Mouse (Mus musculus): ENCODE data around the gene Megf6.

Gene Megf6

DNA sequence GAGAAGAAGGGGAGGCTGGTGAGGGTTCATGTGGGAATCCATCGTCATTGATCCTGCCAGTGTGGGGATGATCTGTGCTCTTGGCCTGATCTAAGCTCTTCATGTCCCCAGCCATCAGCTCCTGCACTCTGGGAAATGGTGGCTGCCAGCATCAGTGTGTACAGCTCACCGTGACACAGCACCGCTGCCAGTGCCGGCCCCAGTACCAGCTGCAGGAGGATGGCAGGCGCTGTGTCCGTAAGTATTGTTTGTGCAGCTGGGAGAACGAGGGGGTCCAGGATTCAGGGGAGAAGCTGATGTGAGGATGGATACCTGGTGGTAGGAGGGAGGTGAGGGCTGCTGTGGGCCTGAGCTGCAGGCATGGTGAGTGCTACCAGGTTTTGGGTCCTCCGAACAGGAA lies 78.8 kb downstream of the Megf6 start:
- DNase-seq (ENCODE audit: low spot score in 2 of 2) = no peak

DNA sequence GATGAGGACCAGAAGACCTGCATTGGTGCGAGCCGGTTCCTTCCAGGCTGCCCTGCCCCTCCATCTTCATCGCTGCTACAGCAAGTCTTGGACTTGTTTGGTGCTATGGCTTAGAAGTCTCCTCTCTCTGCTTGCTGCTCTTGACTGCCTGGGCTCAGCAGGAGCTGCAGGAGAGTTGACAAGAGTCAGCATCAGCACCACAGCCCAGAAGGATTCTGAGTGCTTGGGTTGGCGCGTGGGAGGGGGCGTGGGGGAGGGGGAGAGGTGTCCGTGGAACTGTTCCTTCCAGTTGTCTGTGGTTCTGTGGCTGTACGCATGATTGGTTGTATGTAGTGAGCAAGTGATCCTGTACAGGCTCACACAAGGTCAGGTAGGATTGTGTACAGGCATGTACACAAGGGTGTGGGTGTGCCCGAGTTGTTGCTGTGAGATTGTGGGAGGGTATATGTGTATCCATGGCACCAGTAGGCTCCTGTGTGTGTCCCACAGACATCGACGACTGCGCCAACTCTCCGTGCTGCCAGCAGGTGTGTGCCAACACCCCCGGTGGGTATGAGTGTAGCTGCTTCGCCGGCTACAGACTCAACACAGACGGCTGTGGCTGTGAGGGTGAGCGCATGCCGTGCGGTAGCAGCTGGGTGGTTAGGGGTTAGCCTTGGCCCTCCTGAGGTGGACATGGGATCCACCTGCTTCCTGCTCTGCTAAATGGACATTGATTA lies 82.2 kb downstream of the Megf6 start:
- DNase-seq (ENCODE audit: low spot score in 2 of 2) = peak in 1 of 2 experiments; percentile 33

DNA sequence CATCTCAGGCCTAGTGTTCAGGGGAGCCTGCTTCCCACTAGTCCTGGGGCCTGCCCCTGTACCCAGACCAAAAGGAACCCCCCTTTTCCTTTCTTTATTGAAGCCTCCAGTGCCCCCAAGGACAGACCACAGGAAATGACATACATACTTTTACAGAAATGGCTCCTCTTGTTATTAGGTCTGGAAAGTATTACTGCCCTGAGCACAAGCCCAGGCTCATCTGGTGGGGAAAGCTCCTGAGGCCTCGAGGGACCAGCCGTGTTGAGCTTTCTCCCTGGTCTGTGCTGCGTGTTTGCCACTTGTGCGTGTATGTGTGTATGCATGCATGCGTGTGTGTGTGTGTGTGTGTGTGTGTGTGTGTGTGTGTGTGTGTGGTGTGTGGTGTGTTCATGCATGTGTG lies 90.2 kb downstream of the Megf6 start:
- DNase-seq (ENCODE audit: low spot score in 2 of 2) = no peak

DNA sequence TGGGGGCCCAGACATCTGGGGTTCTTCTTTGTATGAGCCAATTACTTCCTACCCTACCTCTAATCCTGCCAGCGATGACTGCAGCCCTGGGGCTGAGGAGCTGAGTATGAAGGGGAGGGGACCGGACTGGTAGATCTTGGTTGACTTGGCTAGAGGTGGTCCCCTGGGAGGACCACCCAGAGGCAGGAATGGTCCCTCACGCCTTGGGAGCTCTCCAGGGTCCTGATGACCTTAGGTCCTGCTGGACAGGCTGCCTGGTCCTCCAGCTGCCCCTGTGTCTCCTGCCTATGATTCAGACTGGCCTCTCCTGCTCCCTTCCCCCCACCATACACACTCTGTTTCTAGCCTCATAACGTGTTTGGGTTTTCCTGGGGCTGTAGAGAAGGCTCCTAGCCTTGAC lies 91.5 kb downstream of the Megf6 start:
- no peak for DNase-seq (ENCODE audit: low spot score in 2 of 2)

DNA sequence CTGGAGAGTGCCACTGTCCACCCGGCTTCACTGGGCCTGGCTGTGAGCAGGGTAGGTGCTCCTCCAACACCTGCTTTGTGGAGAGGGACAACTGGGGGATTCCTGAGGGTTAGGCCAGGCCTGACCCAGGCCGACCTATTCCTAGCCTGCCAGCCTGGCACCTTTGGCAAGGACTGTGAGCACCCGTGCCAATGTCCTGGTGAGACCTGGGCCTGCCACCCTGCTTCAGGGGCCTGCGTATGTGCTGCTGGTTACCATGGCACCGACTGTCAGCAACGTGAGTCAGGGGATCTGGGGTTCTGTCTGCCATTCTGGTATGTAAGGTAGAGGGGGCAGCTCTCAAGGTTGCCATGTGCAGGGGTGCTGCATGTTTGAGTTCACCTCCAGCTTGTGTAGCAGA lies 97.0 kb downstream of the Megf6 start:
- DNase-seq (ENCODE audit: low spot score in 2 of 2) = no peak

DNA sequence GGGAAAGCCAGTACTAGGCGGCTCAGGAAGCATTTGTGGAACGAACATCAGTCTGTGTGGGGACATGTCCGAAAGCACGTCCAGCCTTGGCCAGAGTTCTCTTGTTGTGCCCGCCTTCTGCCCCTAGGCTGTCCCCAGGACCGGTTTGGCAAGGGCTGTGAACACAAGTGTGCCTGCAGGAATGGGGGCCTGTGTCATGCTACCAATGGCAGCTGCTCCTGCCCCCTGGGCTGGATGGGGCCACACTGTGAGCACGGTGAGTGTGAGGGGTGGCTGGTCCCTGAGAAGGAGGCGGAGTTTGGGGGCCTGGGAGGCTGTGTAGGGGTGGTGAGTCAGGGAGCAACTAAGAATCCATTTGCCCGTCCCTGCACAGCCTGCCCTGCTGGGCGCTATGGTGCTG lies 99.0 kb downstream of the Megf6 start:
- DNase-seq (ENCODE audit: low spot score in 2 of 2) = no peak

DNA sequence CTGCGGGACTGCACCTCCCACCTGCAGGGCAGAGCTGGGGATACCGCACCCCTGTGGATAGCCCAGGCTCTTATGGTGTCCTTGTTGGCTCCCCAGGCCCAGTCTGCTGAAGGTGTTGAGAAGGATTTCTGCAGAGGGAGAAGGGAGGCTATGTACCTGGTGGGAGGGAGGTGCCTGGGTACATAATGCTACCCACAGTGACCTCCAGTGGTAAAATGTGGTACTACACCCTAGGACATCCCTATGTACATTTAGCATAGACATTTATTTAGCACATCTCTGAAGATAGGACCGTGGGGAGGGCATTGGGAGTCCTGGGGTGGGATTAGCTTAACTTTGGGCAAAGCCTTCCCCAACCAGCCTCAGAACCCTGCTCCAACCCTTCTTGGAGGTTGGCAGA lies 102.5 kb downstream of the Megf6 start:
- DNase-seq (ENCODE audit: low spot score in 2 of 2) = peak in 1 of 2 experiments; percentile 70

DNA sequence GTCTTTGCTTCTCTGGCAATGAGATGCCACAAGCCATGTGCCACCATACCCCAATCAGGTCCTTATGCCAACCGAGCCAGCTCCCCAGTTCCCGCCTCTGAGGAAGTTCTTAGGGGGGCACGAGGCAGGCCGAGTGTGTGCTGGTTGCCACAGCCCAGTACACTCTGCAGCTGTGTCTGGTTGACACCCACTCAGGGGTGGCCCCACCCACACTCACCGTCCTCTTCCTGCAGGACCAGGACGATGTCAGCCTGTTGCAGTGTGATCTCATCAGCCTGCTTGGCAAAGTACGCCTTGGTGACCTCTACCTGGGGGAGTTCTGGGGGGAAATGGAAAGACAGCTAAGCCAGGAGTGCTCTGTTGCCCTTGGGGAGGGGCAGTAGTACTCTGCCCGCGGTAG lies 109.0 kb downstream of the Megf6 start:
- DNase-seq (ENCODE audit: low spot score in 2 of 2) = no peak

DNA sequence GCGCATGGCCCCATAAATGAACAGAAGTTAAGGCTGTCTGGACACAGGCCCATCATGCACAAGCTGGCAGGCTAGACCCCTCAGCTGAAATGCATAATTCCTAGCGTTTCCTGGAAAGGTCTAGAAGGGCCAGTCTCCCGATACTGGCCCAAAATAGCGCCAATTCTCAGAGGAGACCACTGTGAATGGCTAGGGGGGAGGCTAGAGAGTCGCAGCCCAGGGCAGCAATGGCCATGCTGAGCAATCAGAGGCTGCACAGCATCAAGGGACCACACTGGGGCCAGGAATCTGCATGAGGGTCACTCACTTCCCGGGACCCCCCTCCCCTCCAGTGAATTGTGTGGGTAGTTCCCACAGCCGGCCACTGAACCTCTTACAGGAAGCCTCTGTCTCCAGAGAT lies 113.1 kb downstream of the Megf6 start:
- DNase-seq (ENCODE audit: low spot score in 2 of 2) = no peak

DNA sequence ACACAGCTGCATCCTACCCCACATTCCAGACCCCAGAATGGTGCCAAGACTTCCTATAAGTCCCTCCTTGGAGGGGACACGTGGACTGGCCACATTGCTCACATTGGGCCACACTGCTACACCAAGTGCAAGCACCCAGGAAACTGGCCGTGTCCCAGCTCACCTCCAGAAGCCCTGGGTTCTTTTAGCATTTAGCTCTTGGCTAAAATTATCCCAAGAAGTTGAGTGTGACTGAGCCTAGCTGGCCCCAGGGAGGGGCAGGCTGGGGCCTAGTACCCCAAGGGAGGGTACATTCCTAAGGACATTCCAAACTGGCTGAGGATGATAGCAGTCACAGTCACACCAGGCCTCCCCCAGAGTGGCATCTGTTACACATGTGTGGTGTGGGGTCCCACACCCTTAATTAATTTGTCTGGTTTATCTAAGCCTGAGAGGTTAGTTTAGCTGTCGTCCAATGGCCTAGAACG lies 123.2 kb downstream of the Megf6 start:
- DNase-seq (ENCODE audit: low spot score in 2 of 2) = no peak

DNA sequence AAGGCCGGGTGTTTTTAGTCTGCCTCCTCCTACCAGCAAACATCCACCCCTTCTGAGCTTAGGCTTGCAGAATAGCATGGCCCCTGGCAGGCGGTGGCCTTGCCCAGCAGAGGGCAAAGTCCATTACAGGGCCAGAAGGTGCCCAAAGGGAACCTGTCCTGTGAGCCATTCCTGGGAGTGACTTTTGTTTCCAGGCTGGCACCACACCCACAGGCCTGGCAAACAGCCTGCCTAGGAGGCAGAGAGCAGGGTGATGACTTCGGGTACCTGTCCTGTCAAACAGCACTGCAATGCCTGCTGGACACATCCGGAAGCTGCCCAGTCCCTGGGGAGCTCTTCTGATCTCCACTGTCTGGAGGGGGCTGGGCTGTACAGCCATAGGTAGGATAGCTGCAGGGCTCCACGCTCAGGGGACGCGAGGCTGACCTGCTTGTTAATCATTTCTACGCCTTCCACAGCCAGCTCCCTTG lies 123.8 kb downstream of the Megf6 start:
- no peak for DNase-seq (ENCODE audit: low spot score in 2 of 2)

DNA sequence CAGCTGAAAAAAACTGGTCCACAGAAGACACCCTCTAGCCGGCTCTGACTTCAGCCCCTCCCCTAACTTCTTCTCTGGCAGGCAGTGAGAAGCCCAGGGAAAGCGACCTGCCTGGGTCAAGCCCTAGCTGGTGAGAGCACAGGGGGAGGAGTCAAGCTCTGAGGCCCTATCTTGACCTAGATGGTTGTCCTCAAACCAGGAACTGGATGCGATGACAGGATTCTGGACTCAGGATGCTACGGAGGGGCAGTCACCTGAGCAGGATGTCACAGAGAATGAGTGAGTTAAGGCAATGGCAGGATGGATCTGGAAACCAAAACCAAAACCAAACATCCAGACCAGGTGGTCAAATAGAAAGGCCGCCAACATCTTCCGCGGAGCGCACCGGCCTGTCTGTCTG lies 127.2 kb downstream of the Megf6 start:
- no peak for DNase-seq (ENCODE audit: low spot score in 2 of 2)

DNA sequence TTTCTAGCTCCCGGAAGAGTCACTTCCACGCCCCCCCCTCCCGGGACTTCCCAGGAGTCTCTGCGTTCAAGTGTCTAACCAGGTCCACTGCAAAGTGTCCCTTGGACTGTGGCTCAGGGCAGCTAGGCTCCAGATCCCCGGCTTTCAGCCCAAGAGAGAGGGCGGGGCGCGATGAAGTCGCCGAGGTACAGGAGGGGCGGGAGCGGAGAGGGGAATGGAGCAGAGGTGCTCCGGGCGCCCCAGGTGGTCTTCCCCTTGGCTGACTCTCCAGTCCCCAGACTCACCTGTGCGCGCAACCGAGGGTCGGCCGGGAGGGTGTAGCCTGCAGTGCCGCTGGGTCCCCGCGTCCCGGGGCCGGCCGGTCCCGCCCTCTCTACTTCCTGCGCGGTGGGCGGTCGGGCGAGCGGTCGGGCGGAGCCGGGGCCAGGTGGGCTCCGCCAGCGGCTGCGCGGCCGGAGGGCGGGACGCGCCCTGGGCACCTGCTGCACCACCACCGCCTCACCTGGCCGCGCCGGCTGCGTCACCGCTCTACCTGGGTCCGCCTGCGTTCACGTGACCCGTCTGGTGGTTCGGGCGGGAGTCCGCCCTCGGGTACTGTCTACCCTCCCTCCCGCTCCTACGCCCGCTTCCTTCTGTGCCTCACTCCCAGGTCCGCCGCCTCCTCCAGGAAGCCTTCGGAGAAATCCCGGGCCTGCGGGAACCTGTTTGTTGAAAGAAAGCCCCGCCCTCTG lies 129.2 kb downstream of the Megf6 start:
- DNase-seq (ENCODE audit: low spot score in 2 of 2) = no peak

DNA sequence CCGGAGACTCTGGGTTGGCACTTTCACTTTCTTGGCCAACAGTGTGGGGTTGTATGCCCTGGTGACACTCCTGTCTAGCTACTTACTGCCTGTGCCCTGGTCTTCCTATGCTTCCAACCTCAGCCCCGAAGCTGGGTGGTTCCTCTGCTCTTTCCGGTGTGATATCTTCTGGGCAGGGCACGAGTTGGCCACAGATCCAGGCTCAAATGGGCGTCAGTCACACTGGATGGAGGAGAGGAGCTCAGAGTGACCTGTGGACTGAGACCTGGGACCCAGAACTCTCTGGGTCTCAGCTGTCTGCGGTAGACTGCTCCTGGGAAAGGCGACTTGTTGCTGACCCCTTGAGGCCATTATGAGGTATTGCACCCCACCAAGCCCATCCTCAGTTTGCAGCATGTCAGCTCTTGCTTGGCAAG lies 130.9 kb downstream of the Megf6 start, which contains the start of gene Arhgef16:
Gene Arhgef16, minus strand, starts transcription at position 211 of the 416 bp plus-strand sequence.
- peak in 1 of 2 experiments; percentile 59 for DNase-seq (ENCODE audit: low spot score in 2 of 2)

DNA sequence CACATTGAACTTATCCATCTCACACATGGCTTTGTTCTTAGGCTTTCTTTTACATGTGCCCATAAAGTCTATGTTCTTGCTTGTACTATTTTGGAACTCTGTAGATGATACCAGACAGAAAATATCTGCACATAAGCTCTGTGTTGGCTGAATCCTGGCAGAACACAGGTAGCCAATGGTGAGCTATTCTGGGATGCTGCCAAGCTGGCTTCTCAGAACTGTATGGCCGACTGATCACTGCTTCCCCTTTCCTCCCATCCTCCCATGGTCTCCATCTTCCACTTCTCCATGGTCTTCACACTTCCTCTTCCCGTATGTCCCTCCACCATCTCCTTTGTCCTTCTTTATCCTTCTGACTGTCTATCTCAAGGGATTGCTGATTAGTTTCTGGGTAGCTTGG lies 138.6 kb downstream of the Megf6 start:
- no peak for DNase-seq (ENCODE audit: low spot score in 2 of 2)

DNA sequence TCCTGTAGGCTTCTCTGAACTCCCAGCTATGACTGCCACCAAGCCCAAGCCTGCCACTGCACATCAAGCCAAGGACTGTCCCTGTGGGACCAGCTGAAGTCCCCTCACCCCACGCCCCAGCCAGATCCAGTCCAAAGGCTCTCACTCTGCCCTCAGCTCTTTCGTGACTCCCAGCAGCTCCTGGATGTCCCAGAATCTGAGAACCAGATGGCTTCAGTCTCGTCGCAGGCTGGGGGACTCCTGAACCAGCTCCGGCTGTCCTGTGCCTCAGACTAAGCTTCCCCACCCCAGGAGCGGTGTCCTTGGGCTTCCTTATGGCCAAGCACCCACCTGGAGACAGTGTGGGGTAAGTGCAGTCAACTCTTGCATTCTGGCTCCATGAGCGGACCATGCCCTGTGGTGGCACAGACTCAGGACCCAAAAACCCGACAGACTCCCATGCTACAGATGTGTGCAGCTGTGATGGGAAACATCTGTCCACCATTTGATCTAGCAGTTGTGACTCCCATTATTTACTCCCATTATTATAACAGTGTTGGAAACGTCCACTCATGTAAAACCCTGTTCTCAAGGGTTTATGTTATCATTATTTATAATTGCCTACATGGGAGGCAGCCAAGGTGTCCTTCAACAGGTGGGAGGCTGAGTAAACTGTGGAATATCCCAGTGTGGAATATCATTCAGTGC lies 140.2 kb downstream of the Megf6 start:
- no peak for DNase-seq (ENCODE audit: low spot score in 2 of 2)

DNA sequence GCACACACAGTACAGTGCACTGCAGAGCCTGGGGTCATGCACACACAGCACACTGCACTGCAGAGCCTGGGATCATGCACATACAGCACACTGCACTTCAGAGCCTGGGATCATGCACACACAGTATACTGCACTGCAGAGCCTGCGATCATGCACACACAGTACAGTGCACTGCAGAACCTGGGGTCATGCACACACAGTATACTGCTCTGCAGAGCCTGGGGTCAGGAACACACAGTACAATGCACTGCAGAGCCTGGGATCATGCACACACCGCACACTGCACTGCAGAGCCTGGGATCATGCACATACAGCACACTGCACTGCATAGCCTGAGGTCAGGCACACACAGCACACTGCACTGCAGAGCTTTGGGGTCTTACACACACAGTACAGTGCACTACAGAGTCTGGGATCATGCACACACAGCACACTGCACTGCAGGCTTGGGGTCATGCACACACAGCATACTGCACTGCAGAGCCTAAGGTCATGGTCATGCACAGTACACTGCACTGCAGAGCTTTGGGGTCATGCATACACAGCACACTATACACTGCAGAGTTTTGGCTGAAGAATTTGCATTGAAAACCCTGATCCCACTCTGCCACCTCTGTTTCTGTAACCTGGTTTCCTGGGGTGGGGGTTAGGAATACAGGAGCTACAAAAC lies 141.7 kb downstream of the Megf6 start:
- no peak for DNase-seq (ENCODE audit: low spot score in 2 of 2)

DNA sequence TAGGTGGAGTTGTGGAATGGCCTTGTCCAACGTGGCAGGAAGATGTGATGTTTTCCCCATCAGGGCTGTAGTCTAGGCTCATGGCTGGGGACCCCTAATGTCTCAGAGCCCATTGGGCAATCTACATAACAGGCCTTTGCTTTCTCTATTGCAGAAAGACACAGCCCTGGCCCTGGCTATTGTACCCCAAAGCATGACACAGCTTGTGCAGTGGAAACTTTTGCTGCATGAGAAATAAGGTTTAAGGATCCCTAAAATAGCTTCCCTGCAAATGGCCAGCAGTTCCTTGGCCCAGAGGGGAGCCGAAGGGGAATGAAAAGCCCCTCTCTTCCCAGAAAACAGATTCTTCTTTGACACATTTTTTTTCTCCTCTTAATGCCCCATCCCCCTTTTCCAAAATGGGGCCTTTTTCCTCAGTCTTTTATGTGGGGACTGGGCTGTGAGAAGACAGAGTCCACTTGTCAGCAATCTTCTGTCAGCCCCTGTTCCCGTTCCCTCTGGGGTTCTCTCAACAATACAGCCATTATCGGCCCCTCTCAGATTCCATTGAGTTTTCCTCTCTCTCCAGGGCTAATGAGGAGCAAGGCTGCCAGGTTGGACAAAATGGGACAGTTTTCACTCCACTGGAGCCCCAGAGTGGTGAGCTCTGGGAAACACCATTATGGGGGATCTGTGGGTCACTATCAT lies 142.5 kb downstream of the Megf6 start:
- DNase-seq (ENCODE audit: low spot score in 2 of 2) = no peak

DNA sequence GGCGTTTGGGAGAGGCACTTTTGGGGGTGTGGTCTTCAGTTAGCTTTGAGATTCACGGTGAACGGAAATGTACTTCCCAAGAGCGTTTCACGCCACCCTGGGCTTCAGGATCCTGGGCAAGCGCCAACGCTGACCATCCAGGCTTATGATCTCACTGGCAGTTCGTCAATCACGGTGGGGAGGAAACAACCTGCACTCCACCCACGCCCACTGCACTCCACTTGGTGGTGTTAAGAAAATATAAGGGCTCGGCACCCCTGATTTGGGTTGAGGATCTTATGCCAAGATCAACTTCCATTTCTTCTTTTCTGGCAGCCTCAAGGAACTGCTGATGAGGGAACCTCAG lies 143.1 kb downstream of the Megf6 start:
- no peak for DNase-seq (ENCODE audit: low spot score in 2 of 2)

All from cerebellum, postnatal 4 days (tissue).